Mouse (Mus musculus): ENCODE results near the gene Pah. TPM values are rescaled to one million over a fixed set of nuclear protein-coding genes. Genes with fewer than 3 reads are reported as not detected.

Pah gene
- total and polyA plus RNA-seq, 2 experiments from 2014 or later, result not detected

- Histone ChIP-seq H3K4me1 (ENCODE audit: control insufficient read depth, insufficient read depth) (peaks cover 7% of the 10 kb centered on the region; the same call in 1 of the 2 replicates), H3K9me3 (replicated peaks; ENCODE audit: control insufficient read depth, low read length) (no peaks in the 10 kb centered on the region), H3K27ac (ENCODE audit: low read depth) (no peak overlapping the region), H3K27me3 (ENCODE audit: control insufficient read depth, insufficient read depth, low read length) (peaks cover 87% of the 10 kb centered on the region), H3K9ac (replicated peaks; ENCODE audit: low read depth, low read length) (no peak overlapping the region), H3K4me3 (ENCODE audit: low read depth, low read length) (no peak overlapping the region), H3K4me2 (ENCODE audit: low read depth, low read length) (no peak overlapping the region), H3K36me3 (replicated peaks; ENCODE audit: control insufficient read depth, insufficient read depth, low read length) (no peaks in the 10 kb centered on the region)
- ATAC-seq (ENCODE audit: insufficient read depth, low read depth) (no peak), DNase-seq (ENCODE audit: low spot score) (no peak)
- 84% methylated on average over 2 of the region's 2 CpGs for WGBS
- TF ChIP-seq CTCF (IDR thresholded peaks at IDR 0.05; ENCODE audit: low read depth) (no peak), EP300 (IDR thresholded peaks at IDR 0.05; ENCODE audit: low read depth) (no peak)
Observed at GRCm38 (mm10) chr10:87497056-87497455, 24.5 kb upstream of the Pah start.

- Histone ChIP-seq H3K4me3 (ENCODE audit: low read depth, low read length) (no peak overlapping the region), H3K27ac (ENCODE audit: low read depth) (no peak overlapping the region), H3K9ac (replicated peaks; ENCODE audit: low read depth, low read length) (no peak overlapping the region), H3K27me3 (ENCODE audit: control insufficient read depth, insufficient read depth, low read length) (peaks cover 66% of the 10 kb centered on the region), H3K9me3 (replicated peaks; ENCODE audit: control insufficient read depth, low read length) (no peaks in the 10 kb centered on the region), H3K4me1 (ENCODE audit: control insufficient read depth, insufficient read depth) (no peaks in the 10 kb centered on the region), H3K36me3 (replicated peaks; ENCODE audit: control insufficient read depth, insufficient read depth, low read length) (no peaks in the 10 kb centered on the region), H3K4me2 (ENCODE audit: low read depth, low read length) (no peak overlapping the region)
- ATAC-seq (ENCODE audit: insufficient read depth, low read depth), result no peak
- no peak for DNase-seq (ENCODE audit: low spot score)
- WGBS, result 32% methylated on average over 20 of the region's 20 CpGs
- TF ChIP-seq CTCF (IDR thresholded peaks at IDR 0.05; ENCODE audit: low read depth), result no peak
Observed at GRCm38 (mm10) chr10:87500926-87501658, 20.5 kb upstream of the Pah start.

- TF ChIP-seq CTCF (IDR thresholded peaks at IDR 0.05; ENCODE audit: low read depth) (no peak), EP300 (IDR thresholded peaks at IDR 0.05; ENCODE audit: low read depth) (no peak)
- H3K27me3 ChIP-seq (ENCODE audit: control insufficient read depth, insufficient read depth, low read length), result peaks cover 63% of the 10 kb centered on the region
- H3K4me3 ChIP-seq (ENCODE audit: low read depth, low read length), result no peak overlapping the region
- H3K9ac ChIP-seq (replicated peaks; ENCODE audit: low read depth, low read length), result no peak overlapping the region
- DNase-seq (ENCODE audit: low spot score), result no peak
- no peaks in the 10 kb centered on the region for H3K36me3 ChIP-seq (replicated peaks; ENCODE audit: control insufficient read depth, insufficient read depth, low read length)
- WGBS, result 13% methylated on average over 7 of the region's 7 CpGs
- H3K9me3 ChIP-seq (replicated peaks; ENCODE audit: control insufficient read depth, low read length), result no peaks in the 10 kb centered on the region
- H3K4me2 ChIP-seq (ENCODE audit: low read depth, low read length), result no peak overlapping the region
- no peak for ATAC-seq (ENCODE audit: insufficient read depth, low read depth)
- no peak overlapping the region for H3K27ac ChIP-seq (ENCODE audit: low read depth)
- H3K4me1 ChIP-seq (ENCODE audit: control insufficient read depth, insufficient read depth), result no peaks in the 10 kb centered on the region
Observed at GRCm38 (mm10) chr10:87501659-87502042, 19.9 kb upstream of the Pah start.

- Histone ChIP-seq H3K9me3 (replicated peaks; ENCODE audit: control insufficient read depth, low read length) (no peaks in the 10 kb centered on the region), H3K9ac (replicated peaks; ENCODE audit: low read depth, low read length) (no peak overlapping the region), H3K27ac (ENCODE audit: low read depth) (no peak overlapping the region), H3K36me3 (replicated peaks; ENCODE audit: control insufficient read depth, insufficient read depth, low read length) (no peaks in the 10 kb centered on the region), H3K4me1 (ENCODE audit: control insufficient read depth, insufficient read depth) (no peaks in the 10 kb centered on the region), H3K4me3 (ENCODE audit: low read depth, low read length) (no peak overlapping the region), H3K4me2 (ENCODE audit: low read depth, low read length) (no peak overlapping the region), H3K27me3 (ENCODE audit: control insufficient read depth, insufficient read depth, low read length) (peaks cover 57% of the 10 kb centered on the region)
- no peak for DNase-seq (ENCODE audit: low spot score)
- no peak for ATAC-seq (ENCODE audit: insufficient read depth, low read depth)
- WGBS, result 22% methylated on average over 5 of the region's 5 CpGs
- TF ChIP-seq CTCF (IDR thresholded peaks at IDR 0.05; ENCODE audit: low read depth), result no peak
- TF ChIP-seq EP300 (IDR thresholded peaks at IDR 0.05; ENCODE audit: low read depth), result no peak
Observed at GRCm38 (mm10) chr10:87502283-87502682, 19.3 kb upstream of the Pah start.

- Histone ChIP-seq H3K4me1 (ENCODE audit: control insufficient read depth, insufficient read depth) (no peaks in the 10 kb centered on the region), H3K4me2 (ENCODE audit: low read depth, low read length) (no peak overlapping the region), H3K27ac (ENCODE audit: low read depth) (no peak overlapping the region), H3K36me3 (replicated peaks; ENCODE audit: control insufficient read depth, insufficient read depth, low read length) (no peaks in the 10 kb centered on the region), H3K4me3 (ENCODE audit: low read depth, low read length) (no peak overlapping the region), H3K9me3 (replicated peaks; ENCODE audit: control insufficient read depth, low read length) (no peaks in the 10 kb centered on the region), H3K9ac (replicated peaks; ENCODE audit: low read depth, low read length) (no peak overlapping the region), H3K27me3 (ENCODE audit: control insufficient read depth, insufficient read depth, low read length) (peaks cover 43% of the 10 kb centered on the region)
- WGBS, result 2% methylated on average over 10 of the region's 10 CpGs
- peak; percentile 54 for DNase-seq (ENCODE audit: low spot score)
- no peak for TF ChIP-seq EP300 (IDR thresholded peaks at IDR 0.05; ENCODE audit: low read depth)
- TF ChIP-seq CTCF (IDR thresholded peaks at IDR 0.05; ENCODE audit: low read depth), result peak; percentile 76
- ATAC-seq (ENCODE audit: insufficient read depth, low read depth), result no peak
Observed at GRCm38 (mm10) chr10:87503946-87504345, 17.6 kb upstream of the Pah start.

GRCm38 (mm10) chr10:87508581-87508980 lies 13.0 kb upstream of the Pah start:
- DNase-seq (ENCODE audit: low spot score) (no peak), ATAC-seq (ENCODE audit: insufficient read depth, low read depth) (no peak)
- no peak overlapping the region for H3K27ac ChIP-seq (ENCODE audit: low read depth)
- H3K9ac ChIP-seq (replicated peaks; ENCODE audit: low read depth, low read length), result no peak overlapping the region
- no peak overlapping the region for H3K4me2 ChIP-seq (ENCODE audit: low read depth, low read length)
- no peaks in the 10 kb centered on the region for H3K9me3 ChIP-seq (replicated peaks; ENCODE audit: control insufficient read depth, low read length)
- 73% methylated on average over 4 of the region's 4 CpGs for WGBS
- no peak overlapping the region for H3K4me3 ChIP-seq (ENCODE audit: low read depth, low read length)
- H3K36me3 ChIP-seq (replicated peaks; ENCODE audit: control insufficient read depth, insufficient read depth, low read length), result no peaks in the 10 kb centered on the region
- no peak for TF ChIP-seq CTCF (IDR thresholded peaks at IDR 0.05; ENCODE audit: low read depth)
- TF ChIP-seq EP300 (IDR thresholded peaks at IDR 0.05; ENCODE audit: low read depth), result no peak
- no peaks in the 10 kb centered on the region for H3K4me1 ChIP-seq (ENCODE audit: control insufficient read depth, insufficient read depth)
- H3K27me3 ChIP-seq (ENCODE audit: control insufficient read depth, insufficient read depth, low read length), result peaks cover 4% of the 10 kb centered on the region; the same call in 1 of the 2 replicates

Data from heart, postnatal 0 days (tissue).